Mouse (Mus musculus): Measurements from ENCODE around the gene Urgcp. TPM values are rescaled to one million over a fixed set of nuclear protein-coding genes. Genes with fewer than 3 reads are reported as not detected.

Urgcp gene
- total RNA-seq, 2 experiments from 2014 or later: 54.2 to 67.8 TPM

GRCm38 (mm10) chr11:5716938-5717705 lies 45.1 kb downstream of the Urgcp start:
- DNase-seq (ENCODE audit: low spot score in 2 of 2): no peak

- no peak for DNase-seq (ENCODE audit: low spot score in 2 of 2)
These were observed 45.9 kb downstream of the Urgcp start for GRCm38 (mm10) chr11:5716246-5716645.

GRCm38 (mm10) chr11:5715630-5716105 lies 46.5 kb downstream of the Urgcp start, which contains the start of gene Mrps24:
TSS of gene Mrps24 (minus strand) at chr11:5715680.
- no peak for DNase-seq (ENCODE audit: low spot score in 2 of 2)

- DNase-seq (ENCODE audit: low spot score in 2 of 2): no peak
These were observed 47.0 kb downstream of the Urgcp start for GRCm38 (mm10) chr11:5715179-5715578.

- peak; percentile 73 to 87 for DNase-seq (ENCODE audit: low spot score in 2 of 2)
These were observed 54.4 kb downstream of the Urgcp start for GRCm38 (mm10) chr11:5707530-5708353.

GRCm38 (mm10) chr11:5706874-5707529 lies 55.2 kb downstream of the Urgcp start:
- peak; percentile 26 to 42 for DNase-seq (ENCODE audit: low spot score in 2 of 2)

GRCm38 (mm10) chr11:5705972-5706371 lies 56.2 kb downstream of the Urgcp start:
- DNase-seq (ENCODE audit: low spot score in 2 of 2): no peak

GRCm38 (mm10) chr11:5703341-5703740 lies 58.8 kb downstream of the Urgcp start:
- no peak for DNase-seq (ENCODE audit: low spot score in 2 of 2)

- no peak for DNase-seq (ENCODE audit: low spot score in 2 of 2)
These were observed 59.2 kb downstream of the Urgcp start for GRCm38 (mm10) chr11:5702957-5703332.

GRCm38 (mm10) chr11:5702271-5702956 lies 59.8 kb downstream of the Urgcp start:
- DNase-seq (ENCODE audit: low spot score in 2 of 2): no peak

GRCm38 (mm10) chr11:5701821-5702220 lies 60.4 kb downstream of the Urgcp start:
- no peak for DNase-seq (ENCODE audit: low spot score in 2 of 2)

- no peak for DNase-seq (ENCODE audit: low spot score in 2 of 2)
These were observed 60.9 kb downstream of the Urgcp start for GRCm38 (mm10) chr11:5701300-5701699.

GRCm38 (mm10) chr11:5700808-5701207 lies 61.4 kb downstream of the Urgcp start:
- no peak for DNase-seq (ENCODE audit: low spot score in 2 of 2)

GRCm38 (mm10) chr11:5691775-5692174 lies 70.4 kb downstream of the Urgcp start:
- peak; percentile 26 to 59 for DNase-seq (ENCODE audit: low spot score in 2 of 2)

- no peak for DNase-seq (ENCODE audit: low spot score in 2 of 2)
These were observed 77.9 kb downstream of the Urgcp start for GRCm38 (mm10) chr11:5684283-5684682.

- DNase-seq (ENCODE audit: low spot score in 2 of 2): no peak
These were observed 79.6 kb downstream of the Urgcp start for GRCm38 (mm10) chr11:5682541-5682940.

Other genes with a start within 250 kb of the Urgcp start
- 10 to 100 TPM; 72.9 to 88.1 TPM for gene Xbp1, start 241.7 kb downstream of the Urgcp start, total RNA-seq (2021)
- gene Ccdc117, start 220.2 kb downstream of the Urgcp start, total RNA-seq (2021): 10 to 100 TPM in 1 of 2 experiments, 1 to 10 TPM in 1; 8.8 to 12.1 TPM
- gene Ankrd36, start 192.7 kb downstream of the Urgcp start, total RNA-seq (2021): not detected
- gene Mrps24, start 46.7 kb downstream of the Urgcp start, total RNA-seq (2021): 10 to 100 TPM; 73.1 to 76.8 TPM
- gene Dbnl, start 26.1 kb upstream of the Urgcp start, total RNA-seq (2021): 10 to 100 TPM; 83.4 to 86.0 TPM
- 10 to 100 TPM; 12.8 to 14.0 TPM for gene Pgam2, start 41.4 kb upstream of the Urgcp start, total RNA-seq (2021)
- gene Polm, start 75.6 kb upstream of the Urgcp start, total RNA-seq (2021): 10 to 100 TPM; 12.0 to 13.7 TPM
- gene Aebp1, start 99.6 kb upstream of the Urgcp start, total RNA-seq (2021): 10 to 100 TPM in 1 of 2 experiments, 1 to 10 TPM in 1; 5.1 to 14.0 TPM
- 10 to 100 TPM; 24.8 to 26.7 TPM for gene Pold2, start 115.9 kb upstream of the Urgcp start, total RNA-seq (2021)
- not detected for gene Myl7, start 136.4 kb upstream of the Urgcp start, total RNA-seq (2021)
- gene Gck, start 187.7 kb upstream of the Urgcp start, total RNA-seq (2021): 1 to 10 TPM; 1.3 to 1.9 TPM
- gene Ykt6, start 193.3 kb upstream of the Urgcp start, total RNA-seq (2021): 10 to 100 TPM; 84.7 to 85.3 TPM